Mouse (Mus musculus) hindbrain, postnatal 0 days (tissue): Measurements from ENCODE around the gene Grid2. TPM values are rescaled to one million over a fixed set of nuclear protein-coding genes. Genes with fewer than 3 reads are reported as not detected.

Experiments
- ATAC-seq: fragments of 200-750 bp; cut with Nextera tagmentation; 2 replicates; pipeline ENCODE4 v1.8.0; 2017; ENCODE audit warnings: mild to moderate bottlenecking, moderate TSS enrichment, moderate library complexity
- DNase-seq: peaks from one replicate; pipeline ENCODE4 v3.0.0-alpha.2; 2015; ENCODE audit warnings: low spot score
- H3K27ac ChIP-seq: fragments of 300-500 bp; sonication (generic); 2 replicates; pipeline ENCODE4 v1.5.1; 2014; ENCODE audit warnings: mild to moderate bottlenecking
- H3K27me3 ChIP-seq: fragments of 300-500 bp; sonication (generic); 2 replicates; pipeline ENCODE4 v1.6.1; 2014; ENCODE audit warnings: low read length, mixed read lengths; ENCODE audit not compliant: insufficient read depth
- H3K36me3 ChIP-seq: fragments of 300-500 bp; sonication (generic); 2 replicates; pipeline ENCODE4 v1.6.1; 2014; ENCODE audit warnings: low read length, mixed read lengths; ENCODE audit not compliant: insufficient read depth
- H3K4me1 ChIP-seq: fragments of 300-500 bp; sonication (generic); 2 replicates; pipeline ENCODE4 v1.6.1; 2014; ENCODE audit warnings: antibody characterized with exemption, low read length, mixed read lengths; ENCODE audit not compliant: insufficient read depth
- H3K4me2 ChIP-seq: fragments of 300-500 bp; sonication (generic); 2 replicates; pipeline ENCODE4 v1.6.1; 2014; ENCODE audit warnings: low read depth, mild to moderate bottlenecking, low read length, moderate library complexity, mixed read lengths
- H3K4me3 ChIP-seq: fragments of 300-500 bp; sonication (generic); 2 replicates; pipeline ENCODE4 v1.5.1; 2014; ENCODE audit warnings: low read length
- H3K9ac ChIP-seq: fragments of 300-500 bp; sonication (generic); replicated peaks from 2 replicates; pipeline ENCODE4 v1.6.1; 2014; ENCODE audit warnings: mild to moderate bottlenecking, low read length, moderate library complexity, mixed read lengths
- H3K9me3 ChIP-seq: fragments of 300-500 bp; sonication (generic); 2 replicates; pipeline ENCODE4 v1.6.1; 2016; ENCODE audit warnings: low read length, mixed read lengths
- CTCF ChIP-seq: IDR thresholded peaks from 2 replicates; pipeline ENCODE4 v1.5.1; 2016; ENCODE audit warnings: antibody characterized with exemption, control low read depth, low read depth
- WGBS: fragments of 180-500 bp; shearing (Covaris S2); extraction: QIAGEN DNeasy Blood & Tissue Kit; methylation state at CpG from one replicate; pipeline ENCODE4 v1.1.7; 2014; 5-methylcytosine and 5-hydroxymethylcytosine counted together
- polyA plus RNA-seq: library from polyadenylated mRNA; unstranded; fragments of >200 nt; fragmentation: Nextera tagmentation; extraction: Ambion mirVana; gene quantifications from 2 replicates; pipeline ENCODE4 v1.2.1, GENCODE M21; 2015
- total RNA-seq: library from RNA; depleted of rRNA; stranded (reverse); fragments of >200 nt; gene quantifications from 2 replicates; pipeline ENCODE4 v1.2.3, GENCODE M21; 2014

Grid2 gene
- total and polyA plus RNA-seq, 2 experiments from 2014 or later: 19.5 to 51.0 TPM

- 68% methylated on average over 2 of the region's 2 CpGs for WGBS
- TF ChIP-seq CTCF: no peak
- ATAC-seq: no peak
- no peaks in the 10 kb centered on the region for H3K9me3 ChIP-seq
- H3K36me3 ChIP-seq: no peaks in the 10 kb centered on the region
- H3K27ac ChIP-seq: no peak overlapping the region
- no peak for DNase-seq
- no peaks in the 10 kb centered on the region for H3K4me1 ChIP-seq
- H3K9ac ChIP-seq: no peak overlapping the region
- H3K4me2 ChIP-seq: no peak overlapping the region
- H3K27me3 ChIP-seq: no peaks in the 10 kb centered on the region
- no peak overlapping the region for H3K4me3 ChIP-seq
Observed at GRCm38 (mm10) chr6:64046084-64046483, 790.4 kb downstream of the Grid2 start.

GRCm38 (mm10) chr6:64046732-64047131, 791.1 kb downstream of the Grid2 start:
- H3K4me3 ChIP-seq: no peak overlapping the region
- no peak for DNase-seq
- no peaks in the 10 kb centered on the region for H3K27me3 ChIP-seq
- WGBS: 88% methylated on average over 1 of the region's 1 CpGs
- no peaks in the 10 kb centered on the region for H3K4me1 ChIP-seq
- ATAC-seq: no peak
- H3K36me3 ChIP-seq: no peaks in the 10 kb centered on the region
- no peak for TF ChIP-seq CTCF
- no peak overlapping the region for H3K27ac ChIP-seq
- H3K9ac ChIP-seq: no peak overlapping the region
- H3K9me3 ChIP-seq: no peaks in the 10 kb centered on the region
- no peak overlapping the region for H3K4me2 ChIP-seq

GRCm38 (mm10) chr6:64047950-64048349, 792.3 kb downstream of the Grid2 start:
- TF ChIP-seq CTCF: no peak
- DNase-seq: peak; percentile 21

GRCm38 (mm10) chr6:64063858-64064257, 808.2 kb downstream of the Grid2 start:
- 43% methylated on average over 7 of the region's 7 CpGs for WGBS
- Histone ChIP-seq H3K9ac (no peak overlapping the region), H3K36me3 (no peaks in the 10 kb centered on the region), H3K4me3 (no peak overlapping the region), H3K4me2 (no peak overlapping the region), H3K27me3 (no peaks in the 10 kb centered on the region), H3K9me3 (no peaks in the 10 kb centered on the region), H3K4me1 (no peaks in the 10 kb centered on the region), H3K27ac (no peak overlapping the region)
- ATAC-seq (no peak), DNase-seq (peak; percentile 40)
- TF ChIP-seq CTCF: no peak

More at GRCm38 (mm10) chr6:64047950-64048349, 792.3 kb downstream of the Grid2 start:
- Histone ChIP-seq H3K4me1 (no peaks in the 10 kb centered on the region), H3K4me3 (no peak overlapping the region), H3K4me2 (no peak overlapping the region), H3K9ac (no peak overlapping the region), H3K27ac (no peak overlapping the region), H3K36me3 (no peaks in the 10 kb centered on the region), H3K27me3 (no peaks in the 10 kb centered on the region), H3K9me3 (no peaks in the 10 kb centered on the region)
- WGBS: 65% methylated on average over 5 of the region's 5 CpGs
- no peak for ATAC-seq

GRCm38 (mm10) chr6:64064704-64065103, 809.0 kb downstream of the Grid2 start:
- no peak overlapping the region for H3K9ac ChIP-seq
- no peak overlapping the region for H3K4me3 ChIP-seq
- TF ChIP-seq CTCF: no peak
- WGBS: 53% methylated on average over 2 of the region's 2 CpGs
- no peak overlapping the region for H3K27ac ChIP-seq
- no peaks in the 10 kb centered on the region for H3K27me3 ChIP-seq
- no peaks in the 10 kb centered on the region for H3K36me3 ChIP-seq
- ATAC-seq (no peak), DNase-seq (no peak)
- no peak overlapping the region for H3K4me2 ChIP-seq
- H3K9me3 ChIP-seq: no peaks in the 10 kb centered on the region
- no peaks in the 10 kb centered on the region for H3K4me1 ChIP-seq

GRCm38 (mm10) chr6:64073406-64073805, 817.7 kb downstream of the Grid2 start:
- Histone ChIP-seq H3K27ac (no peak overlapping the region), H3K9ac (no peak overlapping the region), H3K36me3 (no peaks in the 10 kb centered on the region), H3K9me3 (no peaks in the 10 kb centered on the region), H3K4me3 (no peak overlapping the region), H3K27me3 (no peaks in the 10 kb centered on the region), H3K4me1 (no peaks in the 10 kb centered on the region), H3K4me2 (no peak overlapping the region)
- ATAC-seq (no peak), DNase-seq (no peak)
- 59% methylated on average over 2 of the region's 2 CpGs for WGBS
- no peak for TF ChIP-seq CTCF

GRCm38 (mm10) chr6:64077911-64078310, 822.2 kb downstream of the Grid2 start:
- no peak overlapping the region for H3K4me3 ChIP-seq
- no peak for TF ChIP-seq CTCF
- H3K36me3 ChIP-seq: no peaks in the 10 kb centered on the region
- no peak overlapping the region for H3K4me2 ChIP-seq
- no peaks in the 10 kb centered on the region for H3K4me1 ChIP-seq
- 82% methylated on average over 1 of the region's 1 CpGs for WGBS
- no peaks in the 10 kb centered on the region for H3K9me3 ChIP-seq
- DNase-seq (no peak), ATAC-seq (no peak)
- H3K9ac ChIP-seq: no peak overlapping the region
- H3K27ac ChIP-seq: no peak overlapping the region
- H3K27me3 ChIP-seq: no peaks in the 10 kb centered on the region
